Mouse (Mus musculus): ENCODE measurements around the gene Fgd2. TPM values are rescaled to one million over a fixed set of nuclear protein-coding genes. Genes with fewer than 3 reads are reported as not detected.
A peak's percentile ranks its signal among the peaks of the same experiment; 100 is the strongest.
"Not testable (repeated sequence)": the region's sequence is repeated elsewhere in the genome, so short reads cannot be mapped to it uniquely, and the experiment has no call there.

Fgd2 gene
- polyA plus RNA-seq, 1 experiment = 41.8 TPM

GRCm38 (mm10) chr17:29347645-29348256 is 13.0 kb upstream of the Fgd2 start, which contains the start of gene Mtch1:
Gene Mtch1 (minus strand): TSS chr17:29347934.
- Histone ChIP-seq H3K27ac (ENCODE audit: control insufficient read depth, insufficient read depth, low read depth, low read length, poor library complexity) (peak within 1 kb of the TSS; percentile 78), H3K4me3 (replicated peaks; ENCODE audit: control insufficient read depth, low read depth, low read length) (peak within 1 kb of the TSS; percentile 100), H3K4me1 (ENCODE audit: control insufficient read depth, insufficient read depth, low read length) (peaks cover 3% of the 10 kb centered on the region)
- TF ChIP-seq CTCF (IDR thresholded peaks at IDR 0.05; ENCODE audit: control insufficient read depth, insufficient read depth, low read length) = no peak
- peak; percentile 83; the same call in 1 of the 2 replicates for TF ChIP-seq POLR2A (IDR thresholded peaks at IDR 0.05; ENCODE audit: borderline replicate concordance, control insufficient read depth, low read depth, low read length)
- under 1% methylated on average over 53 of the region's 53 CpGs for WGBS

- 83% methylated on average over 2 of the region's 2 CpGs for WGBS
- H3K4me1 ChIP-seq (ENCODE audit: control insufficient read depth, insufficient read depth, low read length) = peaks cover 3% of the 10 kb centered on the region
- H3K27ac ChIP-seq (ENCODE audit: control insufficient read depth, insufficient read depth, low read depth, low read length, poor library complexity) = no peak overlapping the region
- H3K4me3 ChIP-seq (replicated peaks; ENCODE audit: control insufficient read depth, low read depth, low read length) = no peak overlapping the region
- TF ChIP-seq POLR2A (IDR thresholded peaks at IDR 0.05; ENCODE audit: borderline replicate concordance, control insufficient read depth, low read depth, low read length) (no peak), CTCF (IDR thresholded peaks at IDR 0.05; ENCODE audit: control insufficient read depth, insufficient read depth, low read length) (no peak)
These were observed 11.7 kb upstream of the Fgd2 start for GRCm38 (mm10) chr17:29348996-29349395.

- H3K4me1 ChIP-seq (ENCODE audit: control insufficient read depth, insufficient read depth, low read length); H3K27ac ChIP-seq (ENCODE audit: control insufficient read depth, insufficient read depth, low read depth, low read length, poor library complexity): not testable (repeated sequence)
- WGBS = 89% methylated on average over 5 of the region's 5 CpGs
These were observed 9.7 kb upstream of the Fgd2 start for GRCm38 (mm10) chr17:29351056-29351455.

GRCm38 (mm10) chr17:29355461-29355840 is 5.3 kb upstream of the Fgd2 start:
- Histone ChIP-seq H3K4me3 (replicated peaks; ENCODE audit: control insufficient read depth, low read depth, low read length) (no peak overlapping the region), H3K4me1 (ENCODE audit: control insufficient read depth, insufficient read depth, low read length) (no peaks in the 10 kb centered on the region; the same call in 1 of the 2 replicates), H3K27ac (ENCODE audit: control insufficient read depth, insufficient read depth, low read depth, low read length, poor library complexity) (no peak overlapping the region)
- 77% methylated on average over 5 of the region's 5 CpGs for WGBS
- TF ChIP-seq CTCF (IDR thresholded peaks at IDR 0.05; ENCODE audit: control insufficient read depth, insufficient read depth, low read length) (no peak), POLR2A (IDR thresholded peaks at IDR 0.05; ENCODE audit: borderline replicate concordance, control insufficient read depth, low read depth, low read length) (no peak)

More at GRCm38 (mm10) chr17:29351056-29351455, 9.7 kb upstream of the Fgd2 start:
- not testable (repeated sequence) for H3K4me3 ChIP-seq (replicated peaks; ENCODE audit: control insufficient read depth, low read depth, low read length)

GRCm38 (mm10) chr17:29355841-29356478 is 4.8 kb upstream of the Fgd2 start:
- 81% methylated on average over 17 of the region's 17 CpGs for WGBS
- no peak for TF ChIP-seq CTCF (IDR thresholded peaks at IDR 0.05; ENCODE audit: control insufficient read depth, insufficient read depth, low read length)
- TF ChIP-seq POLR2A (IDR thresholded peaks at IDR 0.05; ENCODE audit: borderline replicate concordance, control insufficient read depth, low read depth, low read length) = no peak
- Histone ChIP-seq H3K27ac (ENCODE audit: control insufficient read depth, insufficient read depth, low read depth, low read length, poor library complexity) (peak overlapping the region; percentile 15; the same call in 1 of the 2 replicates), H3K4me3 (replicated peaks; ENCODE audit: control insufficient read depth, low read depth, low read length) (no peak overlapping the region), H3K4me1 (ENCODE audit: control insufficient read depth, insufficient read depth, low read length) (peaks cover 1% of the 10 kb centered on the region; the same call in 1 of the 2 replicates)

GRCm38 (mm10) chr17:29356479-29356856 is 4.2 kb upstream of the Fgd2 start:
- H3K27ac ChIP-seq (ENCODE audit: control insufficient read depth, insufficient read depth, low read depth, low read length, poor library complexity) = no peak overlapping the region
- WGBS = 30% methylated on average over 11 of the region's 11 CpGs
- peaks cover 3% of the 10 kb centered on the region for H3K4me1 ChIP-seq (ENCODE audit: control insufficient read depth, insufficient read depth, low read length)
- TF ChIP-seq POLR2A (IDR thresholded peaks at IDR 0.05; ENCODE audit: borderline replicate concordance, control insufficient read depth, low read depth, low read length) (no peak), CTCF (IDR thresholded peaks at IDR 0.05; ENCODE audit: control insufficient read depth, insufficient read depth, low read length) (no peak)
- H3K4me3 ChIP-seq (replicated peaks; ENCODE audit: control insufficient read depth, low read depth, low read length) = no peak overlapping the region

GRCm38 (mm10) chr17:29356882-29357281 is 3.8 kb upstream of the Fgd2 start:
- Histone ChIP-seq H3K27ac (ENCODE audit: control insufficient read depth, insufficient read depth, low read depth, low read length, poor library complexity) (no peak overlapping the region), H3K4me1 (ENCODE audit: control insufficient read depth, insufficient read depth, low read length) (peaks cover 3% of the 10 kb centered on the region), H3K4me3 (replicated peaks; ENCODE audit: control insufficient read depth, low read depth, low read length) (no peak overlapping the region)
- WGBS = 52% methylated on average over 9 of the region's 9 CpGs
- no peak for TF ChIP-seq CTCF (IDR thresholded peaks at IDR 0.05; ENCODE audit: control insufficient read depth, insufficient read depth, low read length)
- TF ChIP-seq POLR2A (IDR thresholded peaks at IDR 0.05; ENCODE audit: borderline replicate concordance, control insufficient read depth, low read depth, low read length) = no peak

- no peak for TF ChIP-seq POLR2A (IDR thresholded peaks at IDR 0.05; ENCODE audit: borderline replicate concordance, control insufficient read depth, low read depth, low read length)
- TF ChIP-seq CTCF (IDR thresholded peaks at IDR 0.05; ENCODE audit: control insufficient read depth, insufficient read depth, low read length) = no peak
- WGBS = 69% methylated on average over 3 of the region's 3 CpGs
- Histone ChIP-seq H3K4me1 (ENCODE audit: control insufficient read depth, insufficient read depth, low read length) (peaks cover 3% of the 10 kb centered on the region), H3K4me3 (replicated peaks; ENCODE audit: control insufficient read depth, low read depth, low read length) (no peak overlapping the region), H3K27ac (ENCODE audit: control insufficient read depth, insufficient read depth, low read depth, low read length, poor library complexity) (no peak overlapping the region)
These were observed 1.8 kb upstream of the Fgd2 start for GRCm38 (mm10) chr17:29358928-29359327.
